Mouse (Mus musculus) ES-Bruce4 (cell line): ENCODE measurements at regions not wholly inside any gene's neighbourhood (a gene's known extent, or its start where the extent isn't known, plus 50 kb on each side); places are given as distances from the start of the nearest gene placed in this dataset.
A peak's percentile ranks its signal among the peaks of the same experiment; 100 is the strongest.

Source experiments
- CTCF ChIP-seq: IDR thresholded peaks from one replicate; pipeline ENCODE4 v1.8.1; 2011; ENCODE audit warnings: low read depth, low read length
- EP300 ChIP-seq: IDR thresholded peaks from 2 replicates; pipeline ENCODE4 v1.6.1; 2011; ENCODE audit warnings: low read depth, low read length; ENCODE audit not compliant: insufficient read depth
- POLR2A ChIP-seq: IDR thresholded peaks from one replicate; pipeline ENCODE4 v1.8.1; 2011; ENCODE audit warnings: low read length; ENCODE audit not compliant: insufficient read depth

DNA sequence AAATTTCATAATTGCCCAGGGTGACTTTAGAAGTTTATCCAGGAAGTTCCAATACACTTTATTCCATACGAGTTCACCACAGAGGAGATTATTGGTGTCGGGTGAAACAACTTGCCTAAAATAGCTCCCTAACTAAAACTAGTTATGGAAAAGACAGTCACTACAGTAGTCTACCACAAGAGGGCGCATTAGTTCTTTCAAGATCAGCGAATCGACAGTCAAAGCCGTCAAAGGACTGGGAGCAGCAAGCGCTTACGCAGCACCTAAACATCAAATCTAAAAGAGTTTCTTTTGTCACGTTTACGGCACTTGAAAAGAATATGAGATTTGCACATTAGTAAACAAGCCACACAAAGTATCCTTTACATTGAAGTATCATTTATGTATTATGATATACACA, 75.3 kb upstream of the Btg3 start:
- TF ChIP-seq CTCF (peak; percentile 52), POLR2A (no peak), EP300 (no peak)
